Mouse (Mus musculus) heart, adult 2 months (tissue): ENCODE measurements around the gene Pknox2. TPM values are rescaled to one million over a fixed set of nuclear protein-coding genes. Genes with fewer than 3 reads are reported as not detected.

Experiments used
- DNase-seq, 2 experiments: peaks; one replicate each; pipeline ENCODE4 v3.0.0; 2021
- H3K27ac ChIP-seq: fragments of 200-600 bp; 2 replicates; pipeline ENCODE4 v1.8.1; 2022
- H3K27me3 ChIP-seq: fragments of 200-500 bp; 2 replicates; pipeline ENCODE4 v1.6.1; 2012; ENCODE audit warnings: mild to moderate bottlenecking, low read length, inconsistent platforms, mixed read lengths; ENCODE audit not compliant: control insufficient read depth, insufficient read depth
- H3K36me3 ChIP-seq: fragments of 200-500 bp; 2 replicates; pipeline ENCODE4 v1.6.1; 2012; ENCODE audit warnings: low read length, inconsistent platforms; ENCODE audit not compliant: control insufficient read depth, insufficient read depth
- H3K4me1 ChIP-seq: fragments of 200-500 bp; 2 replicates; pipeline ENCODE4 v1.6.1; 2011; ENCODE audit warnings: low read length; ENCODE audit not compliant: control insufficient read depth, insufficient read depth
- H3K4me3 ChIP-seq: fragments of 200-600 bp; 2 replicates; pipeline ENCODE4 v1.8.1; 2022
- H3K79me2 ChIP-seq: fragments of 200-500 bp; replicated peaks from 2 replicates; pipeline ENCODE4 v1.6.1; 2012; ENCODE audit warnings: mild to moderate bottlenecking, inconsistent platforms, low read length, moderate library complexity, mixed read lengths; ENCODE audit not compliant: control insufficient read depth, insufficient read depth
- H3K9ac ChIP-seq: fragments of 200-500 bp; 2 replicates; pipeline ENCODE4 v1.6.1; 2012; ENCODE audit warnings: low read depth, mild to moderate bottlenecking, control low read depth, inconsistent platforms, low read length, mixed read lengths
- CTCF ChIP-seq: fragments of 200-600 bp; IDR thresholded peaks from 2 replicates; pipeline ENCODE4 v1.8.1; 2022; ENCODE audit warnings: antibody characterized with exemption, mild to moderate bottlenecking, moderate library complexity
- EP300 ChIP-seq: fragments of 200-500 bp; IDR thresholded peaks from 2 replicates; pipeline ENCODE4 v1.6.1; 2011; ENCODE audit warnings: low read depth, low read length, control low read depth; ENCODE audit not compliant: insufficient read depth
- POLR2A ChIP-seq: fragments of 200-500 bp; IDR thresholded peaks from 2 replicates; pipeline ENCODE4 v1.6.1; 2011; ENCODE audit warnings: mild to moderate bottlenecking, low read depth, low read length, control low read depth; ENCODE audit not compliant: insufficient read depth
- WGBS: fragments of 180-500 bp; shearing (Covaris S2); methylation state at CpG from one replicate; pipeline ENCODE4 v1.1.7; 2018; 5-methylcytosine and 5-hydroxymethylcytosine counted together
- intact Hi-C: fragments of 180-260 bp; cut with DNase I; formaldehyde crosslinking; loops from one replicate; pipeline ENCODE4 v1.15.1; 2025
- polyA plus RNA-seq: library from polyadenylated mRNA; depleted of rRNA; stranded (reverse); fragments of >200 nt; gene quantifications from 2 replicates; pipeline ENCODE4 v1.2.3, GENCODE M21; 2012
- total RNA-seq, 2 experiments: library from RNA; stranded (reverse); gene quantifications; 2 replicates each; pipeline ENCODE4 v1.2.3; 2021

The Pknox2 gene
- total and polyA plus RNA-seq, 3 experiments: 7.8 to 9.9 (median 9.0) TPM

DNA sequence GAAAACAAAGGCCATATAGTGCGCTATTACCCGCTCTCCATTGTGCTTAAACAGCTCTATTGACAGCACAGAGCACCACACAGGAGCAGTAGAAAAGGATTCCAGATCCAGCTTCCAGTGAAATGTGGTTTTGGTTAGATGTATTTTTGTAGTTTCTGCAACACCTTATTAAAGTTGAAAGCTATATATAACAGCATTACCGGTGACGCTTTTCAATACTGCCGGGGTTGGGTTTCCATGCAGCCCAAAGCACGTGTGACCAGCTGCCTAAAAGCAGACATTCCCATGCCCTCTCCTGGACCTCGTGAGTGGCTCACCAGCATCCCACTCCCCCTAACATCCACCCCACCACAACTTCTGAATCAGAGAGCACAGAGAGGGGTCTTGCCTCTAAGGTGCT, 23.8 kb downstream of the Pknox2 start:
- no peaks in the 10 kb centered on the region for H3K36me3 ChIP-seq
- peaks cover 7% of the 10 kb centered on the region for H3K4me1 ChIP-seq
- H3K27me3 ChIP-seq: no peaks in the 10 kb centered on the region
- TF ChIP-seq POLR2A: no peak
- no peak for TF ChIP-seq CTCF
- no peak for TF ChIP-seq EP300
- H3K9ac ChIP-seq: no peak overlapping the region
- WGBS: 85% methylated on average over 7 of the region's 7 CpGs
- peak in 1 of 2 experiments; percentile 4 for DNase-seq
- H3K79me2 ChIP-seq: no peaks in the 10 kb centered on the region
- H3K4me3 ChIP-seq: no peak overlapping the region
- no peak overlapping the region for H3K27ac ChIP-seq
- intact Hi-C loops: no loop called here

DNA sequence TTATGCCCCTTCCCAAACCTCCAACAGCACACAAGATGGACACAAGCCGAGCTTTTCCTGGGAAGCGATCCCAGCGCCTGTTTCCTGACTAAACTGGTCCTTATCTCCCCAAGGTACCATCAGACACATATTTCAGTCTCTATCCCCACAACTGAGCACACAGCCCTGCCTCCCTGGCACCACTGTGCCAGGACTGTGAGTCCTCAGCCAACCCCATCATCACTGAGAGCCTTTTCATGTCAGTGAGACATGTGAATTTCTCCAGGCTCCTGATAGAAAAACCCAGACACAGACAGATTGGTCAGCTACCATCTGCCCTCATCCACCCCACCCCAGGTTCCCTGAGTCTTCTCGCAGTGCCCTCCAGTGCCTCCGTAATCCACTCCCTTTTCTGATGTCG, 24.2 kb downstream of the Pknox2 start:
- DNase-seq: no peak
- peaks cover 7% of the 10 kb centered on the region for H3K4me1 ChIP-seq
- no peaks in the 10 kb centered on the region for H3K79me2 ChIP-seq
- H3K27ac ChIP-seq: no peak overlapping the region
- WGBS: 64% methylated on average over 6 of the region's 6 CpGs
- intact Hi-C loops: no loop called here
- no peaks in the 10 kb centered on the region for H3K27me3 ChIP-seq
- TF ChIP-seq POLR2A: no peak
- TF ChIP-seq CTCF: no peak
- TF ChIP-seq EP300: no peak
- H3K36me3 ChIP-seq: no peaks in the 10 kb centered on the region
- H3K4me3 ChIP-seq: no peak overlapping the region
- H3K9ac ChIP-seq: no peak overlapping the region

DNA sequence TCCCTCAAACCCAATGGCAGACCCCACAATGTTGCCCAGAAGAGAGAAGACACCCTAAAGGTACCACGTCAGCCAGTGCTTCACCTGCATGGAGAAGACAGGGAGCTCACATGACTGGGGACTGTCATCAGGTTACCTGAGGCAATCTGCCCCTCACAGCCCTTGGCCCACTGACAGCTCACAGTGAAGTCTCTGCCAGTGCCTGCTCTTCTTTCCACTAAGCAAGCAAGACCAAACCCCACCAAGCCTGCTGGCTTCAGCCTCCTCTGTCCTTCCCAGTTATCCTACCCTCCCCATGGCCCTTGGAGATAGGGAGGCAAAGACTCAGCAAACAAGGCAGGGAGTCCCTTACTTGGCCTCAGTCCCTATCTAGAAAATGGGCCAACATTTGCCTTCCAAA, 24.8 kb downstream of the Pknox2 start:
- Histone ChIP-seq H3K36me3 (no peaks in the 10 kb centered on the region), H3K27ac (no peak overlapping the region), H3K4me3 (no peak overlapping the region), H3K9ac (no peak overlapping the region), H3K79me2 (no peaks in the 10 kb centered on the region), H3K27me3 (no peaks in the 10 kb centered on the region), H3K4me1 (peaks cover 7% of the 10 kb centered on the region)
- no peak for TF ChIP-seq POLR2A
- 58% methylated on average over 1 of the region's 1 CpGs for WGBS
- DNase-seq: peak in 1 of 2 experiments; percentile 19
- intact Hi-C loops: no loop called here

DNA sequence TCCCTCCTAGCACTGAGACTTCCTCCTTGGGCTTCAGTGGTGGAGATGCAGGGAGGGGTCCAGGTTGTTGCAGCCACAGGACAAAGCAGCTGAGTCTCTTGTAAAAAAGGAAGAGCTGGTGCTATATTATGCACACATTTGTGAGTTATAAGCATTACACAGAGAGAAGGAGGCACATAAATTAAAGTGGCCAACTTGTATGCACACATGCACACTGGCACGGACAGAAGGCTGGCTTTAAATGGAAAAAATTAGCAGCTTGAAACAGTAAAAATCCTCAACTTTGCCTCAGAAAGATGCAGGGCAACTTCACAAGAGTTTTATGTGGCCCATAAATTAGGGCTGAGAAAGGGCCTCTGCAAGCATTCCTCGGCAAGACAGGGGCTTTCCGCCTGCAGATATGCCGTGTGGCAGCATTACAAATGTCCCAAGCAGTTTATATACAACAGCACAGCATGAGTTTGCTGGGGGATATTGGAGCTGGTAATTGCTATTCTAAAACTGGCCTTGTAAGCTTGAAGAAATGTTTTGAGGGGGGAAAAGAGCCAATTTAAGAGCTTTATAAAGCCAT, 25.4 kb downstream of the Pknox2 start:
- H3K79me2 ChIP-seq: no peaks in the 10 kb centered on the region
- no peaks in the 10 kb centered on the region for H3K36me3 ChIP-seq
- H3K4me1 ChIP-seq: peaks cover 7% of the 10 kb centered on the region
- H3K9ac ChIP-seq: no peak overlapping the region
- WGBS: 84% methylated on average over 4 of the region's 4 CpGs
- no peak overlapping the region for H3K27ac ChIP-seq
- H3K4me3 ChIP-seq: no peak overlapping the region
- peak in 1 of 2 experiments; percentile 6 for DNase-seq
- H3K27me3 ChIP-seq: no peaks in the 10 kb centered on the region
- TF ChIP-seq POLR2A (no peak), CTCF (no peak), EP300 (no peak)
- intact Hi-C loops: no loop called here

DNA sequence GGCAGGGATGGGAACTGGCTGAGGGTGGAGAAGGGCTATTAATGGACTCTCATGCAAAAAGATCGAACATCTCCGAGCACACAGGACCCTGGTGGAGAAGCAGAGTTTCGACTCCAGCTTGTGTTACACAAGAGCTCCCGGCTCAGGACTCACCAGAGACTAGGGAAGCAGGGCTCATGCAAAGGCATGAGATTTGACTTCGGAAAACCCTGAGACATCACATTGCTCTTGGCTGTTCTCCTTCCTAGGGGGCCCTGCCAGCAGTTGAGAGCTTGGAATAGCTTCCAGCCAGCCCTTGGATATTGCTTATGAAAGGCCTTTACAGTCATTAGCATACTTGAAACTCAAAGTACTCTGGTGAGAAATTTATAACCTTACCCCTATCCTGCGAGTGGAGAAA, 26.4 kb downstream of the Pknox2 start:
- Histone ChIP-seq H3K79me2 (no peaks in the 10 kb centered on the region), H3K27ac (no peak overlapping the region), H3K4me3 (no peak overlapping the region), H3K27me3 (no peaks in the 10 kb centered on the region), H3K36me3 (no peaks in the 10 kb centered on the region), H3K4me1 (peaks cover 7% of the 10 kb centered on the region), H3K9ac (no peak overlapping the region)
- 48% methylated on average over 6 of the region's 6 CpGs for WGBS
- intact Hi-C loops: no loop called here
- DNase-seq: peak; percentile 67 to 80
- TF ChIP-seq EP300: peak; percentile 65; the same call in 1 of the 2 replicates
- no peak for TF ChIP-seq POLR2A
- TF ChIP-seq CTCF: peak; percentile 30; the same call in 1 of the 2 replicates

DNA sequence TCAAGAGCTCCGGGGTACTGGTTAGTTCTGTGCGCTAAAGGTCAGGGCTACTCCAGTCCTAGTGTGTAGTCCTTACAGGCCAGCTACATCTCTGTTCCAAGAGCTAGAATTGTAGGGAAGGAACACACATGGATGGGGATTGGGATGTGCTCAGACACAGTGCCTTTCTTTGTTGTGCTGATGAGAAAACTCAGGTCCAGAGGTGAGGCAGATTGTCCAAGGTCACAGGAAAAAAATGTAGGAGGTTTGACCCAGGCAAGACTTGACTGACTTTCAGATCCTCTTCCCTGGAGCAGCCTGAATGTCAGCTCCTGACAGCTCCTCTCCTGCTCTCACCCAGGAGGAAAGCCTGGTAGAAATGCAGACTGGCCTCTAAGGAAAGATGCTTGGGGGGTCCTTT, 29.7 kb downstream of the Pknox2 start:
- Histone ChIP-seq H3K27ac (no peak overlapping the region), H3K27me3 (no peaks in the 10 kb centered on the region), H3K9ac (no peak overlapping the region), H3K36me3 (no peaks in the 10 kb centered on the region), H3K79me2 (no peaks in the 10 kb centered on the region), H3K4me3 (no peak overlapping the region), H3K4me1 (peaks cover 5% of the 10 kb centered on the region)
- no peak for DNase-seq
- WGBS: 98% methylated on average over 2 of the region's 2 CpGs
- intact Hi-C loops: loop anchor here (10.0 kb wide), 1 partner anchor 223 kb away; no protein-coding TSS in a partner anchor
- TF ChIP-seq CTCF (no peak), EP300 (no peak)
